Mouse (Mus musculus): ENCODE measurements around the gene Dmrt3. TPM values are rescaled to one million over a fixed set of nuclear protein-coding genes. Genes with fewer than 3 reads are reported as not detected.

The Dmrt3 gene
- polyA plus RNA-seq, 1 experiment from 2014 or later, result 1.8 TPM

DNA sequence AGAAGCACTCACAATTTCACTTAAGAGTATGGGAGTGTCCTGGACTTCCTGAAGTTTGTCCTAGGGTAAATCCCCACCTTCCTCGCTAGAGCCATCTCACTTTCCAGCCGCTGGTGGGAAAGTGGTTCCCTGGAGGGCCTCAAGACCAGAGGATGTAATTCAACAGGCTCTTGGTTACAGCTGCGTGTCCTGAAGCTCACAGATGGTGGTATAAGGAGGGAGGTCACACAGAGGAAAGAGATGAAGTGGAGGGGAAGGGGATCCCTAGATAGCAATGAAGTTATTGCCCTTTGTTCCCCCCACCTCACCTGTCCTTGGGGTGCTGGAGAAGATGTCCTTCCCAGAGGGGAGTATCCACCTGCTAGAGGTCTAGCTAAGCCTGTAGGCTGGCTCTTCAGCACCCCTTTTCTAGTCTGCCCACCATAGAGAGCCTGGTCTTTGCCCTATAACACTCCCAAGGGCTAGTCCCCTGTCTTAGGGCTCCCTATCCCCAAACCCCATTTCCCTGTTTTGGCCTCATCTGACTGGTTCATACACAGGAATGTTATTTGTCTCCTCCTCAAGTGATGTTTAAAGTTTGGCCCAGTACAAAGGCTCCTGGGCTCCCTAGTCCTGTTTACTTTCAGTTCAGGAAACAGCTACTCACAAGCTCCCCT, 59.6 kb downstream of the Dmrt3 start:
- ATAC-seq (ENCODE audit: low FRiP score), result no peak
- Histone ChIP-seq H3K27ac (replicated peaks) (no peak overlapping the region), H3K36me3 (no peaks in the 10 kb centered on the region), H3K4me2 (no peak overlapping the region), H3K4me3 (replicated peaks) (no peak overlapping the region), H3K27me3 (replicated peaks) (peaks cover 96% of the 10 kb centered on the region), H3K4me1 (peaks cover 29% of the 10 kb centered on the region), H3K9ac (replicated peaks) (no peak overlapping the region), H3K9me3 (replicated peaks) (no peaks in the 10 kb centered on the region)
- WGBS, result 0% methylated on average over 3 of the region's 3 CpGs

DNA sequence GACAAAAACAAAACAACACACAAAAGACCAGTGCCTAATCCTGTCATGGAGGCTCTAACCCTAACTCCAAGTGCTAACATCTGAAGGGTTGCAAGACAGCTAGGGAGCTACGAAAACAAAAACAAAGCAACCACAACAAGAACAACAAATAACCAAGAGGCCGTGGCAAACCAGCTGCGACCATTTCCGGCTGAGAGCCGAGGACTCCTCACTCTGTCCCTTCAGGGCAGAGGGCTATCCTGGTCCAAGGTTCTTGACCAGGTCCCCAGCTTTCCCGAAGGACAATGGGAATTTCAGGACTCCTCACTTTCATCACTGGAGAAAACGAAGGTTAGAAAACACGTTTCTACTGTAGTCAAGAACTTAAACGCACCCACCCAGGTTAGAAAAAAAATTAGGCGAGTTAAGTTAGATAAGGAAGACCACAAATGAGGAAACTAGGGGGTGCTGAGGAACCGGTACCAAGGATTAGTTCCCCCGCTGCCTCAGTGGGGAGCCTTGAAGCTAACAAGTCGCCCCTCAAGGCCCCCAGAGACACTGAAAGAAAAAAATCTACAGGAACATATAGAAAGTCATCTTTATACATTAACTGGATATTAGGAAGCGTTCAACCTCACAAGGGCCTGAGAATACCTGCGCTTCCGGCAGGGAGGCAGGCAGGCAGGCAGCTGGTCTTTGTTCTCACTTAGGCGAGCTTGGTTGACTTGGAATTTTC, 60.6 kb downstream of the Dmrt3 start:
- Histone ChIP-seq H3K4me3 (replicated peaks) (no peak overlapping the region), H3K27ac (replicated peaks) (no peak overlapping the region), H3K4me2 (no peak overlapping the region), H3K9ac (replicated peaks) (no peak overlapping the region), H3K9me3 (replicated peaks) (no peaks in the 10 kb centered on the region), H3K27me3 (replicated peaks) (peaks cover 95% of the 10 kb centered on the region), H3K36me3 (no peaks in the 10 kb centered on the region), H3K4me1 (peaks cover 28% of the 10 kb centered on the region)
- ATAC-seq (ENCODE audit: low FRiP score), result no peak
- WGBS, result 2% methylated on average over 17 of the region's 17 CpGs

DNA sequence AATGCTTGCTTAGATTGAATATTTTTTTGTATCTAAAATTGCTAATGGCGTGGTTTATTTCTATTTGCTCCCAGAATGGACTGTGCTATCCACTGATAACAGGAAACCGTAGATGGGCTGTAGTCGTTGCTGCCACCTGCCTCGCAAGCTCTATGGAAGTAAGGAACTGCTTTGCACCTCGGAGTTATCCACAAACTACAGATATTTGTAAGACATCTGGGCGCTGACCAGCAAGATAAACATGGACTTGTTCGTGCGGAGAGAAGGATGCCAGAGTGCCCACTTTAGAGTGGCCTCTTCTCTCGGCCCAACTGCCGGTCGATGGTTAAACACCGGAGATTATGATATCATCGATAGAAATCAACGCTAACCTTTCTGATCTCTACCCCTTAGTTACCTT, 61.6 kb downstream of the Dmrt3 start:
- Histone ChIP-seq H3K4me2 (peak overlapping the region; percentile 57), H3K27ac (replicated peaks) (no peak overlapping the region), H3K4me3 (replicated peaks) (peak overlapping the region; percentile 33), H3K36me3 (no peaks in the 10 kb centered on the region), H3K9me3 (replicated peaks) (no peaks in the 10 kb centered on the region), H3K9ac (replicated peaks) (no peak overlapping the region), H3K4me1 (peaks cover 23% of the 10 kb centered on the region), H3K27me3 (replicated peaks) (peaks cover 95% of the 10 kb centered on the region)
- WGBS, result 1% methylated on average over 14 of the region's 14 CpGs
- no peak for ATAC-seq (ENCODE audit: low FRiP score)

DNA sequence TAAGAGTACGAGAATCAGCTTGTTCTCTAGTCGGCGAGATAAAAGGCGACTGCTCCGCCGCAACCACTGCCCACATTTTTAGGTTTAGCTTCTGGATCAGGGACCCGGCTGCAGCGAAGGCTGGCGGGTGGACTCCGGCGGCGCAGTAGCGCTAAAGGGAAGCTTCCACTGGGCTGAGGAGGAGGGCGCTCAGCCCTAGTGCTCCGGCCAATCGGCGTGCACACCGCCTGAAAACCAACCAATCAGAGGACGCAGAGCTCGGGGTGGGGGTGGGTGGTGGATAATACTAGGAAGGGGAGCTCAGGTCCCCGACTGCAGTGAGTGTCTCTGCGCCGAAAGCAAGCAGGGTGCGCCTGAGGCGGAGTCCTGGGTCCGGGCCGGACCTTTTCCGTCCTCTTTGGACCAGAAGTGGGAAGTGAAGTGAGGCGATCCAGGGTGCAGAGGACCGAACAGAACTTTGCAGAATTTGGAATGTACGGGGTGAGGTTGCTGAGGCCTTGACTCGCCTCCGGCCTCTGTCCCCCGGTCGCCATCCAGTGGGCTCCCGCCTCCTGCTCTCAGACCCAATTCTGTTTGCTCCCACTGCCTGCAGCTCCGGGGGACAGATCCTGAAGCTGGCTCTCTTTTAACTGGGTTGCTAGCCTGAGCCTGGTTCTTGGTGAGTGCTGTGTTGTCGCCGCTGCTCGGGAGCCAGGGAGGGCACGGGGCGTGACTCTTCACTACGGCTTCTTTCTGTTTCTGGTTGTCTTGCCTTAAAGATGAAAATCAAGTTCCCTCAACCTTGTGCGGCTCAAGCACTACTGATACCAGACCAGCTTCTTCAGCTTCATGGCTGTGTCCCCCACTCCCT, 62.2 kb downstream of the Dmrt3 start, which contains the start of gene Dmrt2:
Gene Dmrt2, plus strand, starts transcription at position 311 of the 850 bp plus-strand sequence.
- Histone ChIP-seq H3K4me1 (peaks cover 23% of the 10 kb centered on the region), H3K9me3 (replicated peaks) (no peaks in the 10 kb centered on the region), H3K4me2 (peak within 1 kb of the TSS; percentile 63), H3K27me3 (replicated peaks) (peaks cover 94% of the 10 kb centered on the region), H3K4me3 (replicated peaks) (peak within 1 kb of the TSS; percentile 35), H3K27ac (replicated peaks) (no peak within 1 kb of the TSS), H3K9ac (replicated peaks) (no peak within 1 kb of the TSS), H3K36me3 (no peaks in the 10 kb centered on the region)
- ATAC-seq (ENCODE audit: low FRiP score), result peak; percentile 89
- WGBS, result under 1% methylated on average over 44 of the region's 44 CpGs

Other genes starting within 250 kb of the Dmrt3 start
- 0.10 TPM in 1 of 2 replicates, not detected in the other for gene Dmrt1, start 104.7 kb upstream of the Dmrt3 start, polyA plus RNA-seq (2015; fragmentation: Nextera tagmentation; extraction: Ambion mirVana)
- gene Dmrt2, start 62.1 kb downstream of the Dmrt3 start, polyA plus RNA-seq (2015; fragmentation: Nextera tagmentation; extraction: Ambion mirVana), result 0.27 and 6.4 TPM in 2 replicates